Mouse (Mus musculus): ENCODE measurements around the gene B4galt1. TPM values are rescaled to one million over a fixed set of nuclear protein-coding genes. Genes with fewer than 3 reads are reported as not detected.

B4galt1 gene
- polyA plus RNA-seq, 1 experiment from 2014 or later = 33.2 TPM

GRCm38 (mm10) chr4:40781797-40782495 is 71.9 kb downstream of the B4galt1 start:
- no peak for ATAC-seq
- no peak overlapping the region for H3K27ac ChIP-seq
- WGBS = 39% methylated on average over 8 of the region's 8 CpGs

GRCm38 (mm10) chr4:40781143-40781542 is 72.7 kb downstream of the B4galt1 start:
- H3K4me3 ChIP-seq (replicated peaks) = no peak overlapping the region
- no peaks in the 10 kb centered on the region for H3K9me3 ChIP-seq
- WGBS = 20% methylated on average over 3 of the region's 3 CpGs
- H3K36me3 ChIP-seq = no peaks in the 10 kb centered on the region
- no peaks in the 10 kb centered on the region for H3K27me3 ChIP-seq (replicated peaks)
- no peak overlapping the region for H3K4me2 ChIP-seq (replicated peaks)
- peaks cover 7% of the 10 kb centered on the region for H3K4me1 ChIP-seq (replicated peaks)
- no peak overlapping the region for H3K27ac ChIP-seq
- no peak for ATAC-seq
- no peak overlapping the region for H3K9ac ChIP-seq

More at GRCm38 (mm10) chr4:40781797-40782495, 71.9 kb downstream of the B4galt1 start:
- Histone ChIP-seq H3K9me3 (no peaks in the 10 kb centered on the region), H3K4me2 (replicated peaks) (no peak overlapping the region), H3K9ac (no peak overlapping the region), H3K4me3 (replicated peaks) (no peak overlapping the region), H3K36me3 (no peaks in the 10 kb centered on the region), H3K4me1 (replicated peaks) (peaks cover 7% of the 10 kb centered on the region), H3K27me3 (replicated peaks) (no peaks in the 10 kb centered on the region; the same call in 1 of the 2 replicates)

GRCm38 (mm10) chr4:40778656-40779055 is 75.1 kb downstream of the B4galt1 start:
- Histone ChIP-seq H3K27me3 (replicated peaks) (no peaks in the 10 kb centered on the region), H3K9me3 (no peaks in the 10 kb centered on the region), H3K4me2 (replicated peaks) (no peak overlapping the region), H3K4me1 (replicated peaks) (peaks cover 11% of the 10 kb centered on the region), H3K27ac (no peak overlapping the region), H3K9ac (no peak overlapping the region), H3K4me3 (replicated peaks) (no peak overlapping the region), H3K36me3 (no peaks in the 10 kb centered on the region)
- WGBS = 81% methylated on average over 6 of the region's 6 CpGs
- no peak for ATAC-seq

- no peak for ATAC-seq
- H3K36me3 ChIP-seq = no peaks in the 10 kb centered on the region
- peaks cover 9% of the 10 kb centered on the region for H3K4me1 ChIP-seq (replicated peaks)
- no peaks in the 10 kb centered on the region for H3K9me3 ChIP-seq
- no peaks in the 10 kb centered on the region for H3K27me3 ChIP-seq (replicated peaks)
- 36% methylated on average over 2 of the region's 2 CpGs for WGBS
- H3K4me2 ChIP-seq (replicated peaks) = no peak overlapping the region
- no peak overlapping the region for H3K9ac ChIP-seq
- no peak overlapping the region for H3K4me3 ChIP-seq (replicated peaks)
- no peak overlapping the region for H3K27ac ChIP-seq
Measured at GRCm38 (mm10) chr4:40777116-40777515, 76.7 kb downstream of the B4galt1 start.

GRCm38 (mm10) chr4:40776416-40776815 is 77.4 kb downstream of the B4galt1 start:
- Histone ChIP-seq H3K9ac (no peak overlapping the region), H3K9me3 (no peaks in the 10 kb centered on the region), H3K4me1 (replicated peaks) (peaks cover 7% of the 10 kb centered on the region), H3K36me3 (no peaks in the 10 kb centered on the region), H3K4me2 (replicated peaks) (no peak overlapping the region), H3K27ac (no peak overlapping the region), H3K4me3 (replicated peaks) (no peak overlapping the region), H3K27me3 (replicated peaks) (no peaks in the 10 kb centered on the region)
- WGBS = 74% methylated on average over 4 of the region's 4 CpGs
- ATAC-seq = no peak

- H3K36me3 ChIP-seq = no peaks in the 10 kb centered on the region
- no peaks in the 10 kb centered on the region for H3K9me3 ChIP-seq
- peak overlapping the region; percentile 49 for H3K4me2 ChIP-seq (replicated peaks)
- peak overlapping the region; percentile 49 for H3K27ac ChIP-seq
- no peaks in the 10 kb centered on the region for H3K27me3 ChIP-seq (replicated peaks)
- H3K9ac ChIP-seq = no peak overlapping the region
- ATAC-seq = peak; percentile 60
- no peak overlapping the region for H3K4me3 ChIP-seq (replicated peaks)
- peaks cover 4% of the 10 kb centered on the region; the same call in 1 of the 2 replicates for H3K4me1 ChIP-seq (replicated peaks)
- 19% methylated on average over 12 of the region's 12 CpGs for WGBS
Measured at GRCm38 (mm10) chr4:40774279-40775259, 79.2 kb downstream of the B4galt1 start.

GRCm38 (mm10) chr4:40759876-40760275 is 93.9 kb downstream of the B4galt1 start:
- Histone ChIP-seq H3K4me1 (replicated peaks) (0 out of 2 replicates have a peak, but pooled peaks cover 2% of the 10 kb centered on the region), H3K27ac (no peak overlapping the region), H3K36me3 (no peaks in the 10 kb centered on the region), H3K4me3 (replicated peaks) (no peak overlapping the region), H3K9ac (no peak overlapping the region), H3K4me2 (replicated peaks) (no peak overlapping the region), H3K9me3 (no peaks in the 10 kb centered on the region), H3K27me3 (replicated peaks) (0 out of 2 replicates have a peak, but pooled peaks cover 3% of the 10 kb centered on the region)
- WGBS = 52% methylated on average over 5 of the region's 5 CpGs
- no peak for ATAC-seq

GRCm38 (mm10) chr4:40757780-40758420 is 95.9 kb downstream of the B4galt1 start, which contains the start of gene Smu1:
Smu1 (minus strand) TSS chr4:40757923.
- Histone ChIP-seq H3K4me3 (replicated peaks) (peak within 1 kb of the TSS; percentile 96), H3K27me3 (replicated peaks) (no peaks in the 10 kb centered on the region), H3K9me3 (no peaks in the 10 kb centered on the region), H3K9ac (peak within 1 kb of the TSS; percentile 90), H3K27ac (peak within 1 kb of the TSS; percentile 68), H3K4me1 (replicated peaks) (0 out of 2 replicates have a peak, but pooled peaks cover 2% of the 10 kb centered on the region), H3K36me3 (peaks cover 7% of the 10 kb centered on the region), H3K4me2 (replicated peaks) (peak within 1 kb of the TSS; percentile 65)
- under 1% methylated on average over 40 of the region's 40 CpGs for WGBS
- ATAC-seq = peak; percentile 99

GRCm38 (mm10) chr4:40757157-40757779 is 96.5 kb downstream of the B4galt1 start:
- under 1% methylated on average over 39 of the region's 39 CpGs for WGBS
- H3K27me3 ChIP-seq (replicated peaks) = no peaks in the 10 kb centered on the region
- peak overlapping the region; percentile 65 for H3K4me2 ChIP-seq (replicated peaks)
- H3K9ac ChIP-seq = peak overlapping the region; percentile 90
- 0 out of 2 replicates have a peak, but pooled peaks cover 2% of the 10 kb centered on the region for H3K4me1 ChIP-seq (replicated peaks)
- H3K36me3 ChIP-seq = peaks cover 10% of the 10 kb centered on the region
- peak; percentile 86 for ATAC-seq
- peak overlapping the region; percentile 68 for H3K27ac ChIP-seq
- peak overlapping the region; percentile 96 for H3K4me3 ChIP-seq (replicated peaks)
- H3K9me3 ChIP-seq = no peaks in the 10 kb centered on the region
